Mouse (Mus musculus) limb, embryonic 14.5 days (tissue): Measurements from ENCODE around the gene Lamb2. TPM values are rescaled to one million over a fixed set of nuclear protein-coding genes. Genes with fewer than 3 reads are reported as not detected.

Experiments used
- ATAC-seq: fragments of 200-750 bp; cut with Nextera tagmentation; 2 replicates; pipeline ENCODE4 v1.8.0; 2017; ENCODE audit warnings: low read depth, moderate number of reproducible peaks, moderate TSS enrichment; ENCODE audit not compliant: low FRiP score
- DNase-seq: peaks from one replicate; pipeline ENCODE4 v3.0.0-alpha.2; 2015; ENCODE audit warnings: low spot score
- H3K27ac ChIP-seq: fragments of 300-500 bp; sonication (generic); replicated peaks from 2 replicates; pipeline ENCODE4 v1.5.1; 2014; ENCODE audit warnings: low read depth, mild to moderate bottlenecking, low read length, moderate library complexity, mixed read lengths
- H3K27me3 ChIP-seq: fragments of 300-500 bp; sonication (generic); 2 replicates; pipeline ENCODE4 v1.6.1; 2014; ENCODE audit warnings: low read length, mixed read lengths; ENCODE audit not compliant: control insufficient read depth, insufficient read depth
- H3K36me3 ChIP-seq: fragments of 300-500 bp; sonication (generic); 2 replicates; pipeline ENCODE4 v1.6.1; 2014; ENCODE audit warnings: mild to moderate bottlenecking, low read length, moderate library complexity, mixed read lengths; ENCODE audit not compliant: control insufficient read depth, insufficient read depth
- H3K4me1 ChIP-seq: fragments of 300-500 bp; sonication (generic); 2 replicates; pipeline ENCODE4 v1.6.1; 2014; ENCODE audit warnings: antibody characterized with exemption, low read length, mixed read lengths; ENCODE audit not compliant: control insufficient read depth, insufficient read depth
- H3K4me2 ChIP-seq: fragments of 300-500 bp; sonication (generic); replicated peaks from 2 replicates; pipeline ENCODE4 v1.6.1; 2014; ENCODE audit warnings: low read depth, mild to moderate bottlenecking, low read length, moderate library complexity; ENCODE audit not compliant: severe bottlenecking
- H3K4me3 ChIP-seq: fragments of 300-500 bp; sonication (generic); replicated peaks from 2 replicates; pipeline ENCODE4 v1.5.1; 2014; ENCODE audit warnings: low read length
- H3K9ac ChIP-seq: fragments of 300-500 bp; sonication (generic); 2 replicates; pipeline ENCODE4 v1.6.1; 2014; ENCODE audit warnings: mild to moderate bottlenecking, low read depth, low read length, moderate library complexity; ENCODE audit not compliant: severe bottlenecking
- H3K9me3 ChIP-seq: fragments of 300-500 bp; sonication (generic); 2 replicates; pipeline ENCODE4 v1.6.1; 2016; ENCODE audit warnings: low read length; ENCODE audit not compliant: control insufficient read depth
- POLR2A ChIP-seq: fragments of 200-500 bp; IDR thresholded peaks from 2 replicates; pipeline ENCODE4 v1.8.0; 2012; ENCODE audit warnings: inconsistent platforms, mild to moderate bottlenecking, moderate library complexity, borderline replicate concordance; ENCODE audit not compliant: insufficient read depth, insufficient read length; ENCODE audit errors: extremely low read depth
- WGBS: fragments of 180-500 bp; shearing (Covaris S2); extraction: QIAGEN DNeasy Blood & Tissue Kit; methylation state at CpG from one replicate; pipeline ENCODE4 v1.1.7; 2014; 5-methylcytosine and 5-hydroxymethylcytosine counted together
- polyA plus RNA-seq, 2 experiments: library from polyadenylated mRNA; depleted of rRNA in 1 of 2; stranded (reverse) in 1 of 2; unstranded in 1 of 2; fragments of >200 nt; fragmentation: Nextera tagmentation in 1 of 2; extraction: Ambion mirVana in 1 of 2; gene quantifications; 2 replicates each; pipeline versions ENCODE4 v1.2.1 to v1.2.3; 2012 to 2014

Gene Lamb2
- polyA plus RNA-seq, 2 experiments: 59.0 to 214 TPM

GRCm38 (mm10) chr9:108493246-108493645 is 13.7 kb downstream of the Lamb2 start:
- no peak for DNase-seq
- no peak for ATAC-seq
- Histone ChIP-seq H3K4me3 (no peak overlapping the region), H3K36me3 (peaks cover 83% of the 10 kb centered on the region), H3K9ac (no peak overlapping the region), H3K27me3 (no peaks in the 10 kb centered on the region), H3K4me2 (no peak overlapping the region), H3K4me1 (peaks cover 12% of the 10 kb centered on the region), H3K9me3 (no peaks in the 10 kb centered on the region), H3K27ac (no peak overlapping the region)
- TF ChIP-seq POLR2A: no peak
- 95% methylated on average over 8 of the region's 8 CpGs for WGBS

- Histone ChIP-seq H3K27me3 (no peaks in the 10 kb centered on the region), H3K27ac (no peak overlapping the region), H3K36me3 (peaks cover 83% of the 10 kb centered on the region), H3K9ac (no peak overlapping the region), H3K4me3 (no peak overlapping the region), H3K9me3 (no peaks in the 10 kb centered on the region), H3K4me1 (peaks cover 12% of the 10 kb centered on the region), H3K4me2 (no peak overlapping the region)
- WGBS: 93% methylated on average over 19 of the region's 19 CpGs
- no peak for TF ChIP-seq POLR2A
- no peak for DNase-seq
- no peak for ATAC-seq
Measured at GRCm38 (mm10) chr9:108494146-108494825, 14.8 kb downstream of the Lamb2 start.

GRCm38 (mm10) chr9:108494905-108495304 is 15.4 kb downstream of the Lamb2 start:
- ATAC-seq (no peak), DNase-seq (no peak)

GRCm38 (mm10) chr9:108499231-108499630 is 19.7 kb downstream of the Lamb2 start:
- Histone ChIP-seq H3K27me3 (no peaks in the 10 kb centered on the region), H3K27ac (no peak overlapping the region), H3K4me1 (no peaks in the 10 kb centered on the region), H3K4me3 (no peak overlapping the region), H3K36me3 (peaks cover 91% of the 10 kb centered on the region), H3K9ac (no peak overlapping the region), H3K4me2 (no peak overlapping the region), H3K9me3 (no peaks in the 10 kb centered on the region)
- DNase-seq: no peak
- no peak for ATAC-seq
- WGBS: 92% methylated on average over 7 of the region's 7 CpGs
- no peak for TF ChIP-seq POLR2A

More at GRCm38 (mm10) chr9:108494905-108495304, 15.4 kb downstream of the Lamb2 start:
- peaks cover 12% of the 10 kb centered on the region for H3K4me1 ChIP-seq
- WGBS: 81% methylated on average over 10 of the region's 10 CpGs
- H3K4me2 ChIP-seq: no peak overlapping the region
- H3K27me3 ChIP-seq: no peaks in the 10 kb centered on the region
- peaks cover 83% of the 10 kb centered on the region for H3K36me3 ChIP-seq
- no peak for TF ChIP-seq POLR2A
- H3K9me3 ChIP-seq: no peaks in the 10 kb centered on the region
- no peak overlapping the region for H3K27ac ChIP-seq
- no peak overlapping the region for H3K4me3 ChIP-seq
- no peak overlapping the region for H3K9ac ChIP-seq

GRCm38 (mm10) chr9:108499943-108500342 is 20.4 kb downstream of the Lamb2 start:
- whole genome bisulfite sequencing: 95% methylated on average over 15 of the region's 15 CpGs

GRCm38 (mm10) chr9:108506901-108507300 is 27.4 kb downstream of the Lamb2 start:
- H3K9me3 ChIP-seq: no peaks in the 10 kb centered on the region
- H3K27ac ChIP-seq: peak overlapping the region; percentile 72; the same call in 1 of the 2 replicates
- ATAC-seq (no peak), DNase-seq (no peak)
- TF ChIP-seq POLR2A: no peak
- H3K4me1 ChIP-seq: peaks cover 8% of the 10 kb centered on the region
- H3K9ac ChIP-seq: no peak overlapping the region
- H3K27me3 ChIP-seq: no peaks in the 10 kb centered on the region
- peak overlapping the region; percentile 81 for H3K4me2 ChIP-seq
- 84% methylated on average over 7 of the region's 7 CpGs for WGBS
- peak overlapping the region; percentile 79 for H3K4me3 ChIP-seq
- H3K36me3 ChIP-seq: peaks cover 41% of the 10 kb centered on the region

More at GRCm38 (mm10) chr9:108499943-108500342, 20.4 kb downstream of the Lamb2 start:
- ATAC-seq (no peak), DNase-seq (no peak)
- Histone ChIP-seq H3K4me3 (no peak overlapping the region), H3K9me3 (no peaks in the 10 kb centered on the region), H3K4me2 (no peak overlapping the region), H3K27me3 (no peaks in the 10 kb centered on the region), H3K36me3 (peaks cover 84% of the 10 kb centered on the region), H3K9ac (no peak overlapping the region), H3K27ac (no peak overlapping the region), H3K4me1 (no peaks in the 10 kb centered on the region)
- TF ChIP-seq POLR2A: no peak
